Mouse (Mus musculus): Measurements from ENCODE around the gene Pknox2.

GRCm38 (mm10) chr9:37053041-37053440 is 94.2 kb downstream of the Pknox2 start:
- TF ChIP-seq CTCF (conservative IDR thresholded peaks at IDR 0.05; ENCODE audit: low read length) = no peak
- no peak for TF ChIP-seq POU5F1 (IDR thresholded peaks at IDR 0.05; ENCODE audit: borderline replicate concordance, low read length)
- TF ChIP-seq NANOG (IDR thresholded peaks at IDR 0.05; ENCODE audit: borderline replicate concordance, low read length) = no peak

Measured in E14TG2a.4 (cell line).